Mouse (Mus musculus) myocyte (in vitro differentiated cells): Measurements from ENCODE around the gene Rhd. TPM values are rescaled to one million over a fixed set of nuclear protein-coding genes. Genes with fewer than 3 reads are reported as not detected.

Source experiments
- H3K27me3 ChIP-seq: one replicate; pipeline ENCODE4 v1.6.1; 2011; ENCODE audit not compliant: control insufficient read depth, insufficient read depth, insufficient read length
- H3K36me3 ChIP-seq: one replicate; pipeline ENCODE4 v1.6.1; 2011; ENCODE audit not compliant: control insufficient read depth, insufficient read depth
- H3K4me2 ChIP-seq: one replicate; pipeline ENCODE4 v1.6.1; 2011; ENCODE audit warnings: low read depth, control low read depth
- H3K4me3 ChIP-seq: one replicate; pipeline ENCODE4 v1.5.1; 2011; ENCODE audit warnings: mild to moderate bottlenecking, control low read depth, moderate library complexity
- H3K79me2 ChIP-seq: one replicate; pipeline ENCODE4 v1.6.1; 2011; ENCODE audit not compliant: control insufficient read depth, insufficient read depth
- H3ac ChIP-seq: one replicate; pipeline ENCODE4 v1.6.1; 2011; ENCODE audit not compliant: control insufficient read depth, insufficient read length
- CEBPB ChIP-seq: IDR thresholded peaks from 2 replicates; pipeline ENCODE4 v1.6.1; 2011; ENCODE audit warnings: mild to moderate bottlenecking, moderate library complexity; ENCODE audit not compliant: poor library complexity, insufficient read depth, severe bottlenecking
- E2F4 ChIP-seq: IDR thresholded peaks from one replicate; pipeline ENCODE4 v1.6.1; 2011; ENCODE audit warnings: mild to moderate bottlenecking, control low read depth, moderate library complexity; ENCODE audit not compliant: insufficient read depth
- MAX ChIP-seq: IDR thresholded peaks from one replicate; pipeline ENCODE4 v1.6.1; 2011; ENCODE audit warnings: low read depth, mild to moderate bottlenecking, control low read depth
- MYOD1 ChIP-seq, 3 experiments: IDR thresholded peaks; one replicate each; pipeline ENCODE4 v1.6.1; 2011; ENCODE audit warnings: control low read depth in 2 of 3, low read depth in 2 of 3, mild to moderate bottlenecking in 2 of 3, moderate library complexity in 1 of 3; ENCODE audit not compliant: insufficient read length in 2 of 3, control insufficient read depth in 1 of 3
- MYOG ChIP-seq, 3 experiments: IDR thresholded peaks; one replicate each; pipeline ENCODE4 v1.6.1; 2011; ENCODE audit warnings: control low read depth in 2 of 3, low read depth in 2 of 3, mild to moderate bottlenecking in 2 of 3; ENCODE audit not compliant: insufficient read length in 2 of 3, control insufficient read depth in 1 of 3, insufficient read depth in 1 of 3
- POLR2A ChIP-seq: IDR thresholded peaks from one replicate; pipeline ENCODE4 v1.6.1; 2011; ENCODE audit warnings: low read depth, mild to moderate bottlenecking, control low read depth, moderate library complexity; ENCODE audit not compliant: insufficient read length
- POLR2AphosphoS2 ChIP-seq: IDR thresholded peaks from one replicate; pipeline ENCODE4 v1.6.1; 2011; ENCODE audit warnings: low read depth, control low read depth; ENCODE audit not compliant: insufficient read length
- REST ChIP-seq: IDR thresholded peaks from one replicate; pipeline ENCODE4 v1.6.1; 2011; ENCODE audit warnings: mild to moderate bottlenecking, control low read depth, moderate library complexity; ENCODE audit not compliant: insufficient read depth, insufficient read length
- SRF ChIP-seq: IDR thresholded peaks from one replicate; pipeline ENCODE4 v1.6.1; 2011; ENCODE audit warnings: low read depth; ENCODE audit not compliant: control insufficient read depth, insufficient read length
- TCF12 ChIP-seq: IDR thresholded peaks from one replicate; pipeline ENCODE4 v1.6.1; 2011; ENCODE audit warnings: mild to moderate bottlenecking, control low read depth; ENCODE audit not compliant: poor library complexity, insufficient read depth, severe bottlenecking
- TCF3 ChIP-seq: IDR thresholded peaks from one replicate; pipeline ENCODE4 v1.6.1; 2011; ENCODE audit warnings: low read depth, control low read depth; ENCODE audit not compliant: insufficient read length
- USF1 ChIP-seq: IDR thresholded peaks from one replicate; pipeline ENCODE4 v1.6.1; 2011; ENCODE audit warnings: low read depth, mild to moderate bottlenecking, control low read depth, moderate library complexity
- polyA plus RNA-seq: library from polyadenylated mRNA; unstranded; fragments of >200 nt; fragmentation: generic; extraction: Trizol; gene quantifications from one replicate; pipeline ENCODE4 v1.2.1, GENCODE M21; 2012; ENCODE audit warnings: missing spikeins

The Rhd gene
- polyA plus RNA-seq, 1 experiment, result 0.98 TPM

- peaks cover 34% of the 10 kb centered on the region for H3K36me3 ChIP-seq
- H3K4me3 ChIP-seq, result peak overlapping the region; percentile 79
- peaks cover 33% of the 10 kb centered on the region for H3K79me2 ChIP-seq
- H3K4me2 ChIP-seq, result peak overlapping the region; percentile 84
- H3ac ChIP-seq, result peak overlapping the region; percentile 94
- no peaks in the 10 kb centered on the region for H3K27me3 ChIP-seq
- TF ChIP-seq POLR2AphosphoS2 (peak; percentile 49), E2F4 (no peak), MYOD1 (IDR thresholded peaks at IDR 0.05; ENCODE audit: control insufficient read depth in 1 of 3, insufficient read length in 2 of 3, low read depth in 2 of 3) (no peak), POLR2A (peak; percentile 57), MYOG (IDR thresholded peaks at IDR 0.05; ENCODE audit: control insufficient read depth in 1 of 3, insufficient read depth in 1 of 3, insufficient read length in 2 of 3, low read depth in 2 of 3) (no peak), USF1 (no peak), TCF3 (no peak)
Observed at GRCm38 (mm10) chr4:134922925-134923244, 58.5 kb downstream of the Rhd start.

DNA sequence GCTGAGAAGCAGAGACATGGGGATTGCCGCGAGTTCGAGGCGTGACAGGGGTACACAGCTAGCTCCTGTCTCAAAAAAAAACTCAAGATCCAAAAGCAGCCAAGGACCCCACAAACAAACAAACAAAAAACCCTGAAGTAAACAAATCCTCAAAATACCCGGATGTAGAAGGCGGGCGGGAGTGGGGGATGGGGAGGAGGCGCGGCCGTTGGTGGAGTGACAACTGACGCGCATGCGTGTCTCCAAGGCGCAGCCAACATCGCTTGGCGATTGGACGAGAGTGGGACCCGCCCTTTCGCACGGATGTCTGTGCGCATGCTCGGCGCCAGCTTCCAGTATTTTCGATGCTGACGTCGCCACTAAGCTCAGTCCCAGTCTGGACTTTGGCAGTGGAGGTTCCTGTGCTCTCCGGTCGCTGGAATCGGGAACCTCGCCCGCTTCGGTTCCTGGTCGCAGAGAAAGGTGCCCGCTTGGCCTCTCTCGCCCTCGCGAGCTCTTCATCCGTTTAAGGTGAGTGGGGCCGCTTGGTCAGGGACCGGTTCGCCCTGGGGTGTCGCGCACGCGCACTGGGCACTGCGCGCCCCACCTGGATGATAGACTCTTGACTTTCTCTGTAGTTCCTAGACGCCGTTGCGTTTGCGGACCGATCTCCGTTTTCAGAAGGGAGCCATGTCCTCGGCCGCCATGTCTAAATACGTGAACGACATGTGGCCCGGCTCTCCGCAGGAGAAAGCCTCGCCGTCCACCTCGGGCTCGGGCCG, 59.1 kb downstream of the Rhd start, which contains the start of gene Rsrp1:
Gene Rsrp1 (plus strand): TSS at position 335 of the 761 bp plus-strand sequence.
- Histone ChIP-seq H3K4me2 (peak within 1 kb of the TSS; percentile 90), H3ac (peak within 1 kb of the TSS; percentile 94), H3K79me2 (peaks cover 33% of the 10 kb centered on the region), H3K4me3 (peak within 1 kb of the TSS; percentile 79), H3K36me3 (peaks cover 40% of the 10 kb centered on the region), H3K27me3 (no peaks in the 10 kb centered on the region)
- TF ChIP-seq TCF3 (no peak), SRF (peak; percentile 27), POLR2A (peak; percentile 97), POLR2AphosphoS2 (peak; percentile 100)

- TF ChIP-seq E2F4 (no peak), SRF (no peak), CEBPB (peak; percentile 80), POLR2A (peak; percentile 31), POLR2AphosphoS2 (peak; percentile 40), REST (no peak), MYOG (IDR thresholded peaks at IDR 0.05; ENCODE audit: control insufficient read depth in 1 of 3, insufficient read depth in 1 of 3, insufficient read length in 2 of 3, low read depth in 2 of 3) (no peak), MAX (no peak), TCF12 (no peak), MYOD1 (IDR thresholded peaks at IDR 0.05; ENCODE audit: control insufficient read depth in 1 of 3, insufficient read length in 2 of 3, low read depth in 2 of 3) (no peak), USF1 (peak; percentile 74), TCF3 (no peak)
- H3K4me2 ChIP-seq, result peak overlapping the region; percentile 90
- H3K27me3 ChIP-seq, result no peaks in the 10 kb centered on the region
- peak overlapping the region; percentile 79 for H3K4me3 ChIP-seq
- H3ac ChIP-seq, result peak overlapping the region; percentile 94
- peaks cover 43% of the 10 kb centered on the region for H3K36me3 ChIP-seq
- peaks cover 33% of the 10 kb centered on the region for H3K79me2 ChIP-seq
Observed at GRCm38 (mm10) chr4:134924019-134924741, 59.8 kb downstream of the Rhd start.

GRCm38 (mm10) chr4:134925206-134925605, 60.9 kb downstream of the Rhd start:
- H3ac ChIP-seq, result no peak overlapping the region
- peaks cover 33% of the 10 kb centered on the region for H3K79me2 ChIP-seq
- H3K36me3 ChIP-seq, result peaks cover 43% of the 10 kb centered on the region
- peak overlapping the region; percentile 90 for H3K4me2 ChIP-seq
- no peaks in the 10 kb centered on the region for H3K27me3 ChIP-seq
- H3K4me3 ChIP-seq, result peak overlapping the region; percentile 79
- no peak for TF ChIP-seq MYOG (IDR thresholded peaks at IDR 0.05; ENCODE audit: control insufficient read depth in 1 of 3, insufficient read depth in 1 of 3, insufficient read length in 2 of 3, low read depth in 2 of 3)
- TF ChIP-seq CEBPB, result no peak
- TF ChIP-seq POLR2A, result peak; percentile 18
- no peak for TF ChIP-seq E2F4
- peak; percentile 65 for TF ChIP-seq POLR2AphosphoS2
